Mouse (Mus musculus): ENCODE measurements around the gene Gpam. TPM values are rescaled to one million over a fixed set of nuclear protein-coding genes. Genes with fewer than 3 reads are reported as not detected.
A peak's percentile ranks its signal among the peaks of the same experiment; 100 is the strongest.

Gene Gpam
- polyA plus RNA-seq, 1 experiment from 2014 or later: 20.2 TPM

DNA sequence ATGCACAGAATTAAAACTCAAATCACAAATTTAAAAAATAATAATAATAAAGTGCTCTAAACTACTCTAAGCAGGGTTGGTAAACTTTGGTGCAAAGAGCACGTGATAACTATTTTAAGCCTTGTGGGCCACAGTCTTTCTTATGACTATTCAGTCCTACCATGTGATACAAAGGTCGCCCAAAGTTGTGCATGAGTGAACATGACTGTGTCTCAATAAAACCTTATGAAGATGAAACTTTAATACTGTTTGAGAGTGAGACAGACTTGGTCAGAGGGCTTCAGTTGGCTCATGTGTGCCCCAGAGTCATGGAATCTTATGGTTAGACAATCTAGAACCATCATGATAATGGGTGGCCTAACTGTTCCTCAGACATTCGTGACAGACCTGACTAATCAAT lies 8.9 kb upstream of the Gpam start:
- no peaks in the 10 kb centered on the region for H3K9me3 ChIP-seq (ENCODE audit: control insufficient read depth, low read length)
- WGBS: 86% methylated on average over 3 of the region's 3 CpGs
- no peak overlapping the region for H3K4me3 ChIP-seq (ENCODE audit: low read depth, low read length)
- no peak overlapping the region for H3K27ac ChIP-seq (ENCODE audit: low read depth, low read length)
- H3K27me3 ChIP-seq (ENCODE audit: control insufficient read depth, insufficient read depth, low read length): no peaks in the 10 kb centered on the region
- no peak overlapping the region for H3K9ac ChIP-seq (ENCODE audit: low read length)
- H3K4me2 ChIP-seq (ENCODE audit: low read depth, low read length, severe bottlenecking): no peak overlapping the region
- H3K4me1 ChIP-seq (replicated peaks; ENCODE audit: control insufficient read depth, insufficient read depth, low read length): no peaks in the 10 kb centered on the region; the same call in 1 of the 2 replicates
- DNase-seq (ENCODE audit: low spot score): no peak
- no peaks in the 10 kb centered on the region for H3K36me3 ChIP-seq (ENCODE audit: control insufficient read depth, insufficient read depth, low read length)
- no peak for ATAC-seq (replicated peaks; ENCODE audit: low FRiP score)

DNA sequence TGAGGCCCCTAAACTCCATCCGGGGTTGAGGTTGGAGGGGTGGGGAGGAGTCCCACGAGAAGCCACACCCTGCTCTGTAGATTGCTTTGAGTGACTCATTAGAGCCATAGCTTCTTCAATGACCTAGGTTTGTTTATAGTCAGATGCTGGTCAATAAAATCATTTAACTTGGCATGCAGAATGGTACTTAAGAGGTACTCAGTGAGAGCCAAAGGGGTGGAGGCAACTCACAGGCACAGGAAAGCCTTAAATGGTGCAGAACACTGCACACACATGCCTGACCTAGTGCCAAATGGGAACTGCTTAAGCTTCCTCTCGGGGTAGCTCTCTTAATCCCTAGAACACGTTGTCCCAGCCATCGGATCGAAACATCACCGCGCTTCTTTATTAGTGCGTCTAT lies 7.5 kb upstream of the Gpam start:
- Histone ChIP-seq H3K27me3 (ENCODE audit: control insufficient read depth, insufficient read depth, low read length) (no peaks in the 10 kb centered on the region), H3K36me3 (ENCODE audit: control insufficient read depth, insufficient read depth, low read length) (no peaks in the 10 kb centered on the region), H3K4me3 (ENCODE audit: low read depth, low read length) (no peak overlapping the region), H3K27ac (ENCODE audit: low read depth, low read length) (no peak overlapping the region), H3K4me2 (ENCODE audit: low read depth, low read length, severe bottlenecking) (no peak overlapping the region), H3K9ac (ENCODE audit: low read length) (no peak overlapping the region), H3K9me3 (ENCODE audit: control insufficient read depth, low read length) (no peaks in the 10 kb centered on the region), H3K4me1 (replicated peaks; ENCODE audit: control insufficient read depth, insufficient read depth, low read length) (no peaks in the 10 kb centered on the region; the same call in 1 of the 2 replicates)
- 84% methylated on average over 9 of the region's 9 CpGs for WGBS
- DNase-seq (ENCODE audit: low spot score) (no peak), ATAC-seq (replicated peaks; ENCODE audit: low FRiP score) (no peak)

GRCm38 (mm10) chr19:55132476-55132875 lies 5.4 kb upstream of the Gpam start:
- Histone ChIP-seq H3K4me1 (replicated peaks; ENCODE audit: control insufficient read depth, insufficient read depth, low read length) (no peaks in the 10 kb centered on the region), H3K9ac (ENCODE audit: low read length) (no peak overlapping the region), H3K27ac (ENCODE audit: low read depth, low read length) (no peak overlapping the region), H3K9me3 (ENCODE audit: control insufficient read depth, low read length) (no peaks in the 10 kb centered on the region), H3K4me3 (ENCODE audit: low read depth, low read length) (no peak overlapping the region), H3K36me3 (ENCODE audit: control insufficient read depth, insufficient read depth, low read length) (no peaks in the 10 kb centered on the region), H3K4me2 (ENCODE audit: low read depth, low read length, severe bottlenecking) (no peak overlapping the region), H3K27me3 (ENCODE audit: control insufficient read depth, insufficient read depth, low read length) (no peaks in the 10 kb centered on the region)
- DNase-seq (ENCODE audit: low spot score) (no peak), ATAC-seq (replicated peaks; ENCODE audit: low FRiP score) (no peak)
- 79% methylated on average over 3 of the region's 3 CpGs for WGBS

GRCm38 (mm10) chr19:55131747-55132146 lies 4.7 kb upstream of the Gpam start:
- WGBS: 53% methylated on average over 1 of the region's 1 CpGs
- DNase-seq (ENCODE audit: low spot score) (no peak), ATAC-seq (replicated peaks; ENCODE audit: low FRiP score) (no peak)
- Histone ChIP-seq H3K36me3 (ENCODE audit: control insufficient read depth, insufficient read depth, low read length) (no peaks in the 10 kb centered on the region), H3K9ac (ENCODE audit: low read length) (no peak overlapping the region), H3K4me1 (replicated peaks; ENCODE audit: control insufficient read depth, insufficient read depth, low read length) (no peaks in the 10 kb centered on the region), H3K4me3 (ENCODE audit: low read depth, low read length) (no peak overlapping the region), H3K4me2 (ENCODE audit: low read depth, low read length, severe bottlenecking) (no peak overlapping the region), H3K27me3 (ENCODE audit: control insufficient read depth, insufficient read depth, low read length) (no peaks in the 10 kb centered on the region), H3K27ac (ENCODE audit: low read depth, low read length) (no peak overlapping the region), H3K9me3 (ENCODE audit: control insufficient read depth, low read length) (no peaks in the 10 kb centered on the region)

DNA sequence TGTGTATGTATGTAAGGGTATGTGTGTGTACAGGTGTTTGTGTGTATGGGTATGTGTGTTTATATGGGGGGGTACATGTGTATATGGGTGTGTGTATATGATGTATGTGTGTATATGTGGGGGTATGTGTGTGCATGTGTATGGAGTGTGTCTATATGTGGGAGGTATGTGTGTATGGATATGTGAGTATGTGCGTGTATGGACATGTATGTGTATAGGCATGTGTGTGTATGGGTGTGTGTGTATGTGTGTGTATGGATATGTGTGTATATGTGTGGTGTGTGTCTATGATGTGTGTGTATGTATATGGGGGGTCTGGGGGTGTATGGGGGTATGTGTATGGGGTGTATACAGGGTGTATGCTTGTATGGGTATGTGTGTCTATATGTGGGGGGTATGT lies 1.4 kb upstream of the Gpam start:
- H3K9ac ChIP-seq (ENCODE audit: low read length): no peak overlapping the region
- ATAC-seq (replicated peaks; ENCODE audit: low FRiP score) (no peak), DNase-seq (ENCODE audit: low spot score) (no peak)
- H3K36me3 ChIP-seq (ENCODE audit: control insufficient read depth, insufficient read depth, low read length): no peaks in the 10 kb centered on the region
- 91% methylated on average over 1 of the region's 1 CpGs for WGBS
- no peak overlapping the region for H3K4me2 ChIP-seq (ENCODE audit: low read depth, low read length, severe bottlenecking)
- no peak overlapping the region for H3K4me3 ChIP-seq (ENCODE audit: low read depth, low read length)
- peaks cover 2% of the 10 kb centered on the region; the same call in 1 of the 2 replicates for H3K4me1 ChIP-seq (replicated peaks; ENCODE audit: control insufficient read depth, insufficient read depth, low read length)
- H3K27me3 ChIP-seq (ENCODE audit: control insufficient read depth, insufficient read depth, low read length): no peaks in the 10 kb centered on the region
- no peaks in the 10 kb centered on the region for H3K9me3 ChIP-seq (ENCODE audit: control insufficient read depth, low read length)
- no peak overlapping the region for H3K27ac ChIP-seq (ENCODE audit: low read depth, low read length)

DNA sequence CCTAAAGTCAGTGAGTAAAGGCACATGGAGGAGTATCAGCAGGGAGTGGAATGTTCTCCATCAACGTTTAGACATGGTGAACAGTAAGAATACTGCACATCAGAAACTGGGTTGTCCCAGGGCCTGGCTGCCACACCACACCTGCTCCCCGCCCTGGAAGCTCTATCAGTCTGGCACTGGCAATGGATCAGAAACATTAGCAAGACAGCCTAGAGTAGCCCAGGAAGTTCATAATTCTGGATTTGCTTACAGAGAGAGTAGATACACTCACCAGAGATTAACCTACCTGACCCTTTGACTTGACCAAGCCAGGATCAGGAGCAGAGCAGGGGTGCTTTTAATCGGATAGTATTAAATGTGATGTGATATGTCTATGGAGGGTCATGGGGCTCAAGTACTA lies 1.6 kb downstream of the Gpam start:
- H3K4me3 ChIP-seq (ENCODE audit: low read depth, low read length): no peak overlapping the region
- ATAC-seq (replicated peaks; ENCODE audit: low FRiP score) (no peak), DNase-seq (ENCODE audit: low spot score) (no peak)
- H3K27me3 ChIP-seq (ENCODE audit: control insufficient read depth, insufficient read depth, low read length): no peaks in the 10 kb centered on the region
- H3K4me2 ChIP-seq (ENCODE audit: low read depth, low read length, severe bottlenecking): no peak overlapping the region
- H3K9ac ChIP-seq (ENCODE audit: low read length): no peak overlapping the region
- H3K27ac ChIP-seq (ENCODE audit: low read depth, low read length): no peak overlapping the region
- no peaks in the 10 kb centered on the region for H3K9me3 ChIP-seq (ENCODE audit: control insufficient read depth, low read length)
- no peaks in the 10 kb centered on the region for H3K36me3 ChIP-seq (ENCODE audit: control insufficient read depth, insufficient read depth, low read length)
- H3K4me1 ChIP-seq (replicated peaks; ENCODE audit: control insufficient read depth, insufficient read depth, low read length): peaks cover 14% of the 10 kb centered on the region
- 91% methylated on average over 3 of the region's 3 CpGs for WGBS

- Histone ChIP-seq H3K27me3 (ENCODE audit: control insufficient read depth, insufficient read depth, low read length) (no peaks in the 10 kb centered on the region), H3K27ac (ENCODE audit: low read depth, low read length) (peak overlapping the region; percentile 50; the same call in 1 of the 2 replicates), H3K9ac (ENCODE audit: low read length) (no peak overlapping the region), H3K4me1 (replicated peaks; ENCODE audit: control insufficient read depth, insufficient read depth, low read length) (peaks cover 15% of the 10 kb centered on the region), H3K9me3 (ENCODE audit: control insufficient read depth, low read length) (no peaks in the 10 kb centered on the region), H3K4me3 (ENCODE audit: low read depth, low read length) (no peak overlapping the region), H3K36me3 (ENCODE audit: control insufficient read depth, insufficient read depth, low read length) (no peaks in the 10 kb centered on the region), H3K4me2 (ENCODE audit: low read depth, low read length, severe bottlenecking) (no peak overlapping the region)
- DNase-seq (ENCODE audit: low spot score): no peak
- 32% methylated on average over 11 of the region's 11 CpGs for WGBS
- peak; percentile 59 for ATAC-seq (replicated peaks; ENCODE audit: low FRiP score)
These were observed 4.0 kb downstream of the Gpam start for GRCm38 (mm10) chr19:55123001-55123536.

GRCm38 (mm10) chr19:55122351-55122980 lies 4.6 kb downstream of the Gpam start:
- WGBS: 80% methylated on average over 4 of the region's 4 CpGs
- peaks cover 15% of the 10 kb centered on the region for H3K4me1 ChIP-seq (replicated peaks; ENCODE audit: control insufficient read depth, insufficient read depth, low read length)
- ATAC-seq (replicated peaks; ENCODE audit: low FRiP score) (peak; percentile 66), DNase-seq (ENCODE audit: low spot score) (no peak)
- H3K27me3 ChIP-seq (ENCODE audit: control insufficient read depth, insufficient read depth, low read length): no peaks in the 10 kb centered on the region
- H3K4me3 ChIP-seq (ENCODE audit: low read depth, low read length): no peak overlapping the region
- no peaks in the 10 kb centered on the region for H3K36me3 ChIP-seq (ENCODE audit: control insufficient read depth, insufficient read depth, low read length)
- no peaks in the 10 kb centered on the region for H3K9me3 ChIP-seq (ENCODE audit: control insufficient read depth, low read length)
- H3K4me2 ChIP-seq (ENCODE audit: low read depth, low read length, severe bottlenecking): no peak overlapping the region
- H3K27ac ChIP-seq (ENCODE audit: low read depth, low read length): peak overlapping the region; percentile 50; the same call in 1 of the 2 replicates
- no peak overlapping the region for H3K9ac ChIP-seq (ENCODE audit: low read length)

- no peak overlapping the region for H3K27ac ChIP-seq (ENCODE audit: low read depth, low read length)
- WGBS: 77% methylated on average over 6 of the region's 6 CpGs
These were observed 5.2 kb downstream of the Gpam start for GRCm38 (mm10) chr19:55121836-55122235.

More at GRCm38 (mm10) chr19:55121836-55122235, 5.2 kb downstream of the Gpam start:
- no peak overlapping the region for H3K4me2 ChIP-seq (ENCODE audit: low read depth, low read length, severe bottlenecking)
- DNase-seq (ENCODE audit: low spot score) (no peak), ATAC-seq (replicated peaks; ENCODE audit: low FRiP score) (no peak)
- H3K9me3 ChIP-seq (ENCODE audit: control insufficient read depth, low read length): no peaks in the 10 kb centered on the region
- H3K4me1 ChIP-seq (replicated peaks; ENCODE audit: control insufficient read depth, insufficient read depth, low read length): peaks cover 15% of the 10 kb centered on the region
- no peak overlapping the region for H3K9ac ChIP-seq (ENCODE audit: low read length)
- no peak overlapping the region for H3K4me3 ChIP-seq (ENCODE audit: low read depth, low read length)
- H3K36me3 ChIP-seq (ENCODE audit: control insufficient read depth, insufficient read depth, low read length): no peaks in the 10 kb centered on the region
- H3K27me3 ChIP-seq (ENCODE audit: control insufficient read depth, insufficient read depth, low read length): no peaks in the 10 kb centered on the region
